Mouse (Mus musculus) myocyte (in vitro differentiated cells): ENCODE data around the gene Brwd1.

ENCODE experiments used
- E2F4 ChIP-seq: IDR thresholded peaks from one replicate; pipeline ENCODE4 v1.6.1; 2011; ENCODE audit warnings: mild to moderate bottlenecking, control low read depth, moderate library complexity; ENCODE audit not compliant: insufficient read depth
- MYOG ChIP-seq, 3 experiments: IDR thresholded peaks; one replicate each; pipeline ENCODE4 v1.6.1; 2011; ENCODE audit warnings: control low read depth in 2 of 3, low read depth in 2 of 3, mild to moderate bottlenecking in 2 of 3; ENCODE audit not compliant: insufficient read length in 2 of 3, control insufficient read depth in 1 of 3, insufficient read depth in 1 of 3
- POLR2A ChIP-seq: IDR thresholded peaks from one replicate; pipeline ENCODE4 v1.6.1; 2011; ENCODE audit warnings: low read depth, mild to moderate bottlenecking, control low read depth, moderate library complexity; ENCODE audit not compliant: insufficient read length
- POLR2AphosphoS2 ChIP-seq: IDR thresholded peaks from one replicate; pipeline ENCODE4 v1.6.1; 2011; ENCODE audit warnings: low read depth, control low read depth; ENCODE audit not compliant: insufficient read length

GRCm38 (mm10) chr16:95951471-95951870 is 130.9 kb downstream of the Brwd1 start:
- no peak for TF ChIP-seq POLR2A
- no peak for TF ChIP-seq POLR2AphosphoS2
- TF ChIP-seq E2F4 = no peak
- no peak for TF ChIP-seq MYOG (IDR thresholded peaks at IDR 0.05; ENCODE audit: control insufficient read depth in 1 of 3, insufficient read depth in 1 of 3, insufficient read length in 2 of 3, low read depth in 2 of 3)
